Mouse (Mus musculus): Measurements from ENCODE around the gene Mapk11. TPM values are rescaled to one million over a fixed set of nuclear protein-coding genes. Genes with fewer than 3 reads are reported as not detected.

Gene Mapk11
- total RNA-seq, 4 experiments from 2014 or later, result 4.6 to 7.7 (median 6.3) TPM

GRCm38 (mm10) chr15:89102646-89103045 is 46.8 kb downstream of the Mapk11 start:
- DNase-seq, result no peak

- DNase-seq, result no peak
Observed at GRCm38 (mm10) chr15:89100823-89101222, 48.6 kb downstream of the Mapk11 start.

- DNase-seq, result no peak
Observed at GRCm38 (mm10) chr15:89098616-89099015, 50.8 kb downstream of the Mapk11 start.

- DNase-seq, result no peak
Observed at GRCm38 (mm10) chr15:89097450-89097849, 52.0 kb downstream of the Mapk11 start.

Small RNAs within 50 kb of the gene (microRNA-seq; reads per million reads assigned to microRNA genes)
- gene Mir6958 (0.18 to 0.67 reads per million in 2 experiments), gene Mir7118 (0.18 to 0.67 reads per million in 2 experiments)

Other genes with a start within 250 kb of the Mapk11 start
- gene Ttll8, start 195.2 kb downstream of the Mapk11 start, total RNA-seq (2022), result not detected
- under 1 TPM in 2 of 4 experiments, not detected in 2; 0.16 to 0.17 TPM for gene Mlc1, start 170.6 kb downstream of the Mapk11 start, total RNA-seq (2022)
- gene Mov10l1, start 166.7 kb downstream of the Mapk11 start, total RNA-seq (2022), result not detected
- gene Panx2, start 89.9 kb downstream of the Mapk11 start, total RNA-seq (2022), result 1 to 10 TPM in 3 of 4 experiments, under 1 TPM in 1; 0.78 to 2.4 (median 1.7) TPM
- gene Trabd, start 74.5 kb downstream of the Mapk11 start, total RNA-seq (2022), result 10 to 100 TPM; 37.0 to 49.0 (median 43.7) TPM
- gene Selenoo, start 60.5 kb downstream of the Mapk11 start, total RNA-seq (2022), result 10 to 100 TPM; 44.0 to 52.1 (median 46.1) TPM
- 10 to 100 TPM; 16.0 to 24.6 (median 20.3) TPM for gene Tubgcp6, start 26.5 kb downstream of the Mapk11 start, total RNA-seq (2022)
- gene Hdac10, start 20.9 kb downstream of the Mapk11 start, total RNA-seq (2022), result 10 to 100 TPM; 13.2 to 23.1 (median 18.0) TPM
- 10 to 100 TPM; 10.5 to 22.7 (median 14.3) TPM for gene Mapk12, start 8.9 kb downstream of the Mapk11 start, total RNA-seq (2022)
- gene Plxnb2, start 31.2 kb upstream of the Mapk11 start, total RNA-seq (2022), result 100 to 1,000 TPM; 153 to 177 (median 157) TPM
- 10 to 100 TPM in 1 of 4 experiments, 1 to 10 TPM in 3; 6.9 to 13.2 (median 8.9) TPM for gene Dennd6b, start 46.9 kb upstream of the Mapk11 start, total RNA-seq (2022)
- 10 to 100 TPM; 46.8 to 89.2 (median 66.8) TPM for gene Ppp6r2, start 61.9 kb upstream of the Mapk11 start, total RNA-seq (2022)
- gene Sbf1, start 165.7 kb upstream of the Mapk11 start, total RNA-seq (2022), result 100 to 1,000 TPM in 2 of 4 experiments, 10 to 100 TPM in 2; 90.8 to 127 (median 101) TPM
- not detected for gene Adm2, start 173.1 kb upstream of the Mapk11 start, total RNA-seq (2022)
- 1 to 10 TPM in 2 of 4 experiments, not detected in 2; 1.4 TPM for gene Miox, start 184.8 kb upstream of the Mapk11 start, total RNA-seq (2022)
- gene Lmf2, start 206.0 kb upstream of the Mapk11 start, total RNA-seq (2022), result 10 to 100 TPM; 44.4 to 57.5 (median 48.6) TPM
- 10 to 100 TPM; 79.1 to 93.1 (median 87.8) TPM for gene Ncaph2, start 206.1 kb upstream of the Mapk11 start, total RNA-seq (2022)
- gene Sco2, start 224.2 kb upstream of the Mapk11 start, total RNA-seq (2022), result 10 to 100 TPM; 18.7 to 28.6 (median 24.6) TPM
- under 1 TPM; 0.22 to 0.73 (median 0.51) TPM for gene Tymp, start 227.4 kb upstream of the Mapk11 start, total RNA-seq (2022)
- under 1 TPM; 0.34 to 0.73 (median 0.43) TPM for gene Odf3b, start 229.7 kb upstream of the Mapk11 start, total RNA-seq (2022)
- gene Klhdc7b, start 235.3 kb upstream of the Mapk11 start, total RNA-seq (2022), result under 1 TPM in 1 of 4 experiments, not detected in 3; 0.09 TPM

Measured in adrenal gland, adult 8-10 months (tissue).